Mouse (Mus musculus) forebrain, embryonic 11.5 days (tissue): ENCODE data around the gene Dnaja3. TPM values are rescaled to one million over a fixed set of nuclear protein-coding genes. Genes with fewer than 3 reads are reported as not detected.

ENCODE experiments used
- ATAC-seq: fragments of 200-750 bp; cut with Nextera tagmentation; replicated peaks from 2 replicates; pipeline ENCODE4 v1.8.0; 2017; ENCODE audit warnings: moderate TSS enrichment; ENCODE audit not compliant: low FRiP score
- DNase-seq: peaks from one replicate; pipeline ENCODE4 v3.0.0-alpha.2; 2017; ENCODE audit warnings: low spot score
- H3K27ac ChIP-seq: fragments of 300-500 bp; sonication (generic); 2 replicates; pipeline ENCODE4 v1.5.1; 2014; ENCODE audit warnings: low read depth, low read length
- H3K27me3 ChIP-seq: fragments of 300-500 bp; sonication (generic); 2 replicates; pipeline ENCODE4 v1.6.1; 2014; ENCODE audit warnings: mild to moderate bottlenecking, low read length, mixed read lengths; ENCODE audit not compliant: control insufficient read depth, insufficient read depth
- H3K36me3 ChIP-seq: fragments of 300-500 bp; sonication (generic); 2 replicates; pipeline ENCODE4 v1.6.1; 2014; ENCODE audit warnings: mild to moderate bottlenecking, low read length, moderate library complexity, mixed read lengths; ENCODE audit not compliant: control insufficient read depth, insufficient read depth
- H3K4me1 ChIP-seq: fragments of 300-500 bp; sonication (generic); replicated peaks from 2 replicates; pipeline ENCODE4 v1.6.1; 2014; ENCODE audit warnings: low read length, mixed read lengths; ENCODE audit not compliant: control insufficient read depth, insufficient read depth
- H3K4me2 ChIP-seq: fragments of 300-500 bp; sonication (generic); 2 replicates; pipeline ENCODE4 v1.6.1; 2014; ENCODE audit warnings: low read depth, mild to moderate bottlenecking, low read length, moderate library complexity, mixed read lengths; ENCODE audit not compliant: severe bottlenecking
- H3K4me3 ChIP-seq: fragments of 300-500 bp; sonication (generic); 2 replicates; pipeline ENCODE4 v1.5.1; 2014; ENCODE audit warnings: low read depth, low read length
- H3K9ac ChIP-seq: fragments of 300-500 bp; sonication (generic); 2 replicates; pipeline ENCODE4 v1.6.1; 2014; ENCODE audit warnings: low read length
- H3K9me3 ChIP-seq: fragments of 300-500 bp; sonication (generic); 2 replicates; pipeline ENCODE4 v1.6.1; 2016; ENCODE audit warnings: low read length, mixed read lengths; ENCODE audit not compliant: control insufficient read depth
- WGBS: fragments of 180-500 bp; shearing (Covaris S2); extraction: QIAGEN DNeasy Blood & Tissue Kit; methylation state at CpG from one replicate; pipeline ENCODE4 v1.1.7; 2014; 5-methylcytosine and 5-hydroxymethylcytosine counted together
- polyA plus RNA-seq: library from polyadenylated mRNA; unstranded; fragments of >200 nt; fragmentation: Nextera tagmentation; extraction: Ambion mirVana; gene quantifications from 2 replicates; pipeline ENCODE4 v1.2.1, GENCODE M21; 2014

Dnaja3 gene
- polyA plus RNA-seq, 1 experiment from 2014 or later = 60.7 TPM

DNA sequence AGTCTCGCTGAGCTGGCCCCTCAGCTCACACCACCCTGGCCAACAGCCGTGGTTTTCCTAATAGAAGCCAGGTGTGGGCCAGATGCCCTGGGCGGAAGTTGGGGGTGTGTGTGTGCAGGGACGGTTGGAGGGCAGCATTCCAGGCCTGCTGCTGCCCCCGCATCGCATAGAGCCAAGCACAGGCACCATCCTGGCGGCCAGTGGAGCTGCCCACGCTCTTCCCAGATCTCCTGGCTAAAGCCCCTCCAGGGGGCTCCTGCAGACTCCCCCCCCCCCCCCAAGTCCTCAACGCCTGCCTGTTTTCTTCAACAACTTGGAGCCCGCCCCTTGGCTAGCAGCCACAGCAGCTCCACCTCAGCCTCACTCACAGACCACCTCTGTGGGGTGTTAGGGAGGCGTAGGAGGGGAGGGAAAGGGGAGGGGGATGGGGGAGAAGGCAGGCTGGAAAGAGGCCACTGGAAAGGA lies 19.0 kb downstream of the Dnaja3 start:
- H3K9ac ChIP-seq = peak overlapping the region; percentile 14; the same call in 1 of the 2 replicates
- H3K36me3 ChIP-seq = no peaks in the 10 kb centered on the region
- H3K27ac ChIP-seq = 0 out of 2 replicates have a peak overlapping the region, but pooled peaks have one; percentile 25
- no peaks in the 10 kb centered on the region for H3K27me3 ChIP-seq
- 21% methylated on average over 11 of the region's 11 CpGs for WGBS
- no peaks in the 10 kb centered on the region for H3K9me3 ChIP-seq
- ATAC-seq (peak; percentile 72), DNase-seq (peak; percentile 75)
- H3K4me1 ChIP-seq = peaks cover 10% of the 10 kb centered on the region; the same call in 1 of the 2 replicates
- no peak overlapping the region for H3K4me2 ChIP-seq
- H3K4me3 ChIP-seq = no peak overlapping the region

DNA sequence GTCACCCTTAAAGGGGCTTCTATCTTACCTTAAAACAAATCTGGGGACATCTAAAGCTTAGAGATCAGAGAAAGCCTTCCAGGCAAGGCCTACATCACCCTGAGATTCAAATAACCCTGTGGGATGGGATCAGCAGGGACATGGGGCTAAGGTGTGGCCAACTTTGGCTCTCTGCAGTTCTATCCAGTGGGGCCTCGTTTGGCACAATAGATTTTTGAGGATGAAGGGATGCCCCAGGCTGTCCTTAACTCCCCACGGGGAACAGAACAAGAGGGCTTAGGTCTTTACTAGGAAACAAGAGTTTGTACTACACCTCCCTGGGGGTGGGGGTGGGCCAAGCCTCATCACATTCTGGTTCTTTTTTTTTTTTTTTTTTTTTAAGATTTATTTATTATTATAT lies 19.5 kb downstream of the Dnaja3 start:
- H3K4me1 ChIP-seq = peaks cover 10% of the 10 kb centered on the region; the same call in 1 of the 2 replicates
- H3K27ac ChIP-seq = no peak overlapping the region
- H3K9me3 ChIP-seq = no peaks in the 10 kb centered on the region
- ATAC-seq (0 out of 2 replicates have a peak, but pooled peaks have one; percentile 26), DNase-seq (no peak)
- WGBS = 14% methylated on average over 2 of the region's 2 CpGs
- no peak overlapping the region for H3K4me3 ChIP-seq
- H3K9ac ChIP-seq = peak overlapping the region; percentile 14; the same call in 1 of the 2 replicates
- H3K4me2 ChIP-seq = no peak overlapping the region
- H3K36me3 ChIP-seq = no peaks in the 10 kb centered on the region
- no peaks in the 10 kb centered on the region for H3K27me3 ChIP-seq

DNA sequence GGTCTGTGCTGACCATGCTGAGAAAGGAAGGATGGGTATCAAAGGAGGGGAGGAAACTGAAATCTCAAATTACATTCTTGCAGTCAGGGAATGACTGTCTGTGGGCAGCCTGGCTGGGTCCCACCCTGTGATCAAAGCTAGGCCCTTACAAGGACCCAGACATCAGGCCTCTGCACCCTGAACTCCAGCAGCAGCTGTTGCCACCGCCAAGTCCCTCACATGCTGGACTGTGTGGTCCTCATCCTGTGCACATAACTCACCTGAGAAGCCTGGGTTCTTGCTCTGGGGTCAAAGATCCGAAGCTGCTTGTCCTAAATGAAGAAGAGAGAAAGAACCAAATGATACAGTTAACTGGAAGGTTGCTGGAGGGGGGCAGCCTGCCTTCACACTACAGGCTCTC lies 21.8 kb downstream of the Dnaja3 start:
- H3K4me2 ChIP-seq = no peak overlapping the region
- ATAC-seq = no peak
- no peaks in the 10 kb centered on the region for H3K27me3 ChIP-seq

DNA sequence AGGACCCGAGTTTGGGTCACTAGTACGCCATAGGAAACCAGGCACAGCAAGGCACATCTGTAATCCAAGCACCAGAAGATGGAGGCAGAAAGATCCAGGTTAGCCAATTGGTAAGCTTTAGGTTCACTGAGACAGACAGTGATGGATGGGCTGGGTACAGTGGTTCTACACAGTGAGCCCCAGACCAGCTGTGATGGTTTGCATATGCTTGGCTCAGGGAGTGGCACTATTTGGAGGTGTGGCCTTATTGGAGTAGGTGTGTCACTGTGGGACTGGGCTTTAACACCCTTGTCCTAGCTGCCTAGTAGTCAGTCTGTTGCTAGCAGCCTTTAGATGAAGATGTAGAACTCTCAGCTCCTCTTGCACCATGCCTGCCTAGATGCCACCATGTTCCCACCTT lies 24.0 kb downstream of the Dnaja3 start:
- H3K9ac ChIP-seq = no peak overlapping the region
- no peak overlapping the region for H3K4me3 ChIP-seq
- DNase-seq (no peak), ATAC-seq (no peak)
- no peak overlapping the region for H3K27ac ChIP-seq
- no peaks in the 10 kb centered on the region for H3K9me3 ChIP-seq
- no peaks in the 10 kb centered on the region for H3K27me3 ChIP-seq
- WGBS = 83% methylated on average over 2 of the region's 2 CpGs
- H3K4me1 ChIP-seq = peaks cover 5% of the 10 kb centered on the region; the same call in 1 of the 2 replicates
- no peaks in the 10 kb centered on the region for H3K36me3 ChIP-seq
- no peak overlapping the region for H3K4me2 ChIP-seq

More for the DNA sequence above, 21.8 kb downstream of the Dnaja3 start:
- Histone ChIP-seq H3K9me3 (no peaks in the 10 kb centered on the region), H3K4me3 (no peak overlapping the region), H3K27ac (no peak overlapping the region), H3K36me3 (no peaks in the 10 kb centered on the region), H3K4me1 (peaks cover 8% of the 10 kb centered on the region; the same call in 1 of the 2 replicates), H3K9ac (no peak overlapping the region)
- no peak for DNase-seq
- 78% methylated on average over 2 of the region's 2 CpGs for WGBS

GRCm38 (mm10) chr16:4665726-4666125 lies 25.9 kb downstream of the Dnaja3 start:
- ATAC-seq (no peak), DNase-seq (no peak)
- Histone ChIP-seq H3K4me3 (no peak overlapping the region), H3K9me3 (no peaks in the 10 kb centered on the region), H3K27ac (no peak overlapping the region), H3K4me2 (no peak overlapping the region), H3K4me1 (no peaks in the 10 kb centered on the region), H3K27me3 (no peaks in the 10 kb centered on the region), H3K36me3 (no peaks in the 10 kb centered on the region), H3K9ac (no peak overlapping the region)
- WGBS = 95% methylated on average over 2 of the region's 2 CpGs

DNA sequence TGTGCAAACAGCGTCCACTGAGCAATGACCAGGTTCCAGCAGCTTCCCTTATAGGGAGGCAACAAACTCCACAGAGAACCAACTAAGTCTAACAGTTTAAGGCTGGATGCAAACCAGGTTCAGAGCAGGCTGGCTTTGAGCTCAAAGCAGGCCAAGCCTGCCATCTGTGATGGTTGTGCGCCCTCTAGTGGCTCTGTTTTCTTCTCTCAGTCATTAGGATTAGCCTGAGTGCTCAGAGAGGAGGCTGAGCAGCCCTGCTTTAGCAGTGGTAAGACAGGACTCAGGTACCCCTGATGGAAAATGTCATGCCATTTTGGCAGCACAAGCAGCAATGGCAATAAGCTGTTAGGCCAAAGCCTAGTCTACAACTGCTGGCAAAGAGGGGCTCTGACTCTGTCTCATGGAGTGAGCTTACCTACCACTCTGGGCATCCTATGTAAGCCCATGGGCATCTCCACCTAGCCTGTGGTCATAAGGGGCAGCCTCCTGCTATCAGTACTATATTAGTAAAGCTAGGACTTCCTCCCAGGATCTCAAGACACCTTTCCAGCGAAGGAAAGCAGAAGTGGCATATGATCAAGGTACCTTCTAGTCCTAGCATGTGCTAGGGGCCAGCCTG lies 27.5 kb downstream of the Dnaja3 start:
- Histone ChIP-seq H3K4me3 (no peak overlapping the region), H3K36me3 (no peaks in the 10 kb centered on the region), H3K9me3 (no peaks in the 10 kb centered on the region), H3K27me3 (no peaks in the 10 kb centered on the region), H3K4me2 (no peak overlapping the region), H3K27ac (no peak overlapping the region), H3K9ac (no peak overlapping the region), H3K4me1 (no peaks in the 10 kb centered on the region)
- DNase-seq = peak; percentile 89
- 19% methylated on average over 3 of the region's 3 CpGs for WGBS
- ATAC-seq = peak; percentile 74

- H3K9me3 ChIP-seq = no peaks in the 10 kb centered on the region
- H3K4me1 ChIP-seq = no peaks in the 10 kb centered on the region
These were observed 30.5 kb downstream of the Dnaja3 start for GRCm38 (mm10) chr16:4670317-4670716.

GRCm38 (mm10) chr16:4674091-4674490 lies 34.3 kb downstream of the Dnaja3 start:
- H3K27ac ChIP-seq = no peak overlapping the region
- no peaks in the 10 kb centered on the region; the same call in 1 of the 2 replicates for H3K36me3 ChIP-seq
- no peak overlapping the region for H3K9ac ChIP-seq
- H3K9me3 ChIP-seq = no peaks in the 10 kb centered on the region
- WGBS = 87% methylated on average over 4 of the region's 4 CpGs
- DNase-seq (no peak), ATAC-seq (no peak)
- peaks cover 6% of the 10 kb centered on the region; the same call in 1 of the 2 replicates for H3K4me1 ChIP-seq
- no peak overlapping the region for H3K4me2 ChIP-seq
- H3K4me3 ChIP-seq = no peak overlapping the region
- no peaks in the 10 kb centered on the region for H3K27me3 ChIP-seq

More at GRCm38 (mm10) chr16:4670317-4670716, 30.5 kb downstream of the Dnaja3 start:
- no peaks in the 10 kb centered on the region for H3K27me3 ChIP-seq
- no peak for ATAC-seq
- 72% methylated on average over 5 of the region's 5 CpGs for WGBS
- H3K36me3 ChIP-seq = no peaks in the 10 kb centered on the region
- H3K9ac ChIP-seq = no peak overlapping the region
- no peak for DNase-seq
- H3K27ac ChIP-seq = no peak overlapping the region
- no peak overlapping the region for H3K4me2 ChIP-seq
- H3K4me3 ChIP-seq = no peak overlapping the region

- no peak for DNase-seq
- no peak overlapping the region for H3K27ac ChIP-seq
- no peak overlapping the region for H3K4me2 ChIP-seq
- H3K9me3 ChIP-seq = no peaks in the 10 kb centered on the region
- H3K27me3 ChIP-seq = no peaks in the 10 kb centered on the region
- 87% methylated on average over 5 of the region's 5 CpGs for WGBS
- H3K9ac ChIP-seq = no peak overlapping the region
- no peak overlapping the region for H3K4me3 ChIP-seq
- no peak for ATAC-seq
- no peaks in the 10 kb centered on the region; the same call in 1 of the 2 replicates for H3K36me3 ChIP-seq
- peaks cover 6% of the 10 kb centered on the region; the same call in 1 of the 2 replicates for H3K4me1 ChIP-seq
These were observed 37.0 kb downstream of the Dnaja3 start for GRCm38 (mm10) chr16:4676836-4677235.
